Mouse (Mus musculus) heart, embryonic 16.5 days (tissue): ENCODE measurements around the gene Slc25a51. TPM values are rescaled to one million over a fixed set of nuclear protein-coding genes. Genes with fewer than 3 reads are reported as not detected.

ENCODE experiments used
- ATAC-seq: fragments of 200-750 bp; cut with Nextera tagmentation; replicated peaks from 2 replicates; pipeline ENCODE4 v1.8.0; 2017; ENCODE audit warnings: moderate number of reproducible peaks; ENCODE audit not compliant: insufficient read depth, low FRiP score; ENCODE audit errors: extremely low read depth
- H3K27ac ChIP-seq: fragments of 300-500 bp; sonication (generic); 2 replicates; pipeline ENCODE4 v1.5.1; 2014; ENCODE audit warnings: mild to moderate bottlenecking, low read length, control low read depth, moderate library complexity
- H3K27me3 ChIP-seq: fragments of 300-500 bp; sonication (generic); 2 replicates; pipeline ENCODE4 v1.6.1; 2014; ENCODE audit warnings: low read length, mixed read lengths; ENCODE audit not compliant: control insufficient read depth, insufficient read depth
- H3K36me3 ChIP-seq: fragments of 300-500 bp; sonication (generic); 2 replicates; pipeline ENCODE4 v1.6.1; 2014; ENCODE audit not compliant: control insufficient read depth, insufficient read depth
- H3K4me1 ChIP-seq: fragments of 300-500 bp; sonication (generic); 2 replicates; pipeline ENCODE4 v1.6.1; 2014; ENCODE audit warnings: low read length, mixed read lengths; ENCODE audit not compliant: control insufficient read depth, insufficient read depth
- H3K4me2 ChIP-seq: fragments of 300-500 bp; sonication (generic); 2 replicates; pipeline ENCODE4 v1.6.1; 2014; ENCODE audit warnings: low read depth, mild to moderate bottlenecking, control low read depth, low read length
- H3K4me3 ChIP-seq: fragments of 300-500 bp; sonication (generic); 2 replicates; pipeline ENCODE4 v1.5.1; 2014; ENCODE audit warnings: mild to moderate bottlenecking, control low read depth, low read length
- H3K9ac ChIP-seq: fragments of 300-500 bp; sonication (generic); 2 replicates; pipeline ENCODE4 v1.6.1; 2014; ENCODE audit warnings: low read length, control low read depth
- H3K9me3 ChIP-seq: fragments of 300-500 bp; sonication (generic); replicated peaks from 2 replicates; pipeline ENCODE4 v1.6.1; 2016; ENCODE audit warnings: low read length; ENCODE audit not compliant: control insufficient read depth
- WGBS: fragments of 180-500 bp; shearing (Covaris S2); extraction: QIAGEN DNeasy Blood & Tissue Kit; methylation state at CpG from one replicate; pipeline ENCODE4 v1.1.7; 2014; 5-methylcytosine and 5-hydroxymethylcytosine counted together
- polyA plus RNA-seq: library from polyadenylated mRNA; unstranded; fragments of >200 nt; fragmentation: Nextera tagmentation; extraction: Ambion mirVana; gene quantifications from 2 replicates; pipeline ENCODE4 v1.2.1, GENCODE M21; 2015

Gene Slc25a51
- polyA plus RNA-seq, 1 experiment from 2014 or later: 75.9 TPM

DNA sequence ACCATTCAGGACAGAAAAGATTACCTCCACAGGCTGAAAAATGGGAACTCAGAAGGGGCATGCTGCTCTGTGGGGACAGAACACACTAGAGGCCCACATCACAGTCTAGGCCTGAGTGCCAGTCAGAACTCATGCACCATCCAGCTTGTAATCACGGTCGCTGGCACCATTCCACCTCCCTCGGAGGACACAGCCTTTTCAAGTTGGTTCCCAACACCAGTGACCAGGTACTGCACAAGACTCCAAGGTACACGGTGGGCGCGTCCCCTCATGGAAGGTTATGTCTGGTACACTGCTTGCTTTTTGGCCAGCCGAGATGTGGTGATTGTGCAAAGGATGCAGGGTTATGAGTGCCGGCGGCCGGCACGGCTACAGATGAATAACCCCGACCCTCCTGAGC lies 25.5 kb upstream of the Slc25a51 start:
- H3K9ac ChIP-seq: no peak overlapping the region
- H3K36me3 ChIP-seq: no peaks in the 10 kb centered on the region
- peaks cover 28% of the 10 kb centered on the region for H3K4me1 ChIP-seq
- no peak overlapping the region for H3K4me3 ChIP-seq
- 84% methylated on average over 12 of the region's 12 CpGs for WGBS
- no peak overlapping the region for H3K4me2 ChIP-seq
- no peak overlapping the region for H3K27ac ChIP-seq
- no peaks in the 10 kb centered on the region for H3K9me3 ChIP-seq
- ATAC-seq: no peak
- no peaks in the 10 kb centered on the region for H3K27me3 ChIP-seq

DNA sequence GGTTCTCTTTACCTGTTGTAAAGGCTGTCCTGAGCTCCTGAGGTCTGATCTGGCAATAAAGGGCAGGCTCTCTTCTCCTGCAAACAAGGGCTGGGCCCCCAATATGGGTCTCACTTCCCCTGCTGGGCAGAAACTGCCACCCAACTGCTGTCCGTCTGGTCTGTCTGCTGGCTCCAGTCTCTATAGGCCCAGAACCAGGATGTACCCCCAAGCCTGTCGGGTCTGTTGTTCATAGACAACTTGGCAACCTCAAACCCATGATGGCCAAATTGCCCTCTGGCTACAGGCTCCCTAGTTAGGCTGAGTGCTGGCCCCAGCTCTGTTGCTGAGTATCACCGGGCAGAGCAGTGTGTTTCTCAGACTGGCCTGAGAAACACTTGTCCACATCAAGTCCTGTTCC lies 23.2 kb upstream of the Slc25a51 start:
- WGBS: 83% methylated on average over 3 of the region's 3 CpGs
- H3K27ac ChIP-seq: no peak overlapping the region
- ATAC-seq: no peak
- no peak overlapping the region for H3K4me2 ChIP-seq
- no peak overlapping the region for H3K9ac ChIP-seq
- H3K36me3 ChIP-seq: no peaks in the 10 kb centered on the region
- H3K9me3 ChIP-seq: no peaks in the 10 kb centered on the region
- no peaks in the 10 kb centered on the region for H3K27me3 ChIP-seq
- peaks cover 28% of the 10 kb centered on the region for H3K4me1 ChIP-seq
- no peak overlapping the region for H3K4me3 ChIP-seq

DNA sequence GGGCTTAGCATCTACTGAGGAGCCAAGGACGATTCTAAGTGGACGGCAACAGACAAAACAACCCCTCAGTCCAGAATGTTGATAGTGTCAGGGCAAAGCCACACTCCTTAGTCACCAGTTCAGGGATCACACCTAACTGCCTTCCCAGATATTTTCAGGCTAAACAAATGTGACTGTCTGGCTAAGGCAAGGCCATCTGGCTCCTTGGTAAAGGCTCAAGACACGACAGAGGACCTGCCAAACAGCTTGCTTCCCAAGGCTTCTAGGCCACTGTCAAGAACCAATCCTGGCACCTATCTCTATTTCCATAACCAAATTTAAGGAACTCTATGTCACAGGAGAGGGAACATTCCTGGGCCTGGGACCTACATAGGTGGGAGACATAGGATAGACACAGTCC lies 22.8 kb upstream of the Slc25a51 start:
- H3K27ac ChIP-seq: no peak overlapping the region
- peaks cover 24% of the 10 kb centered on the region for H3K4me1 ChIP-seq
- no peak overlapping the region for H3K9ac ChIP-seq
- H3K4me3 ChIP-seq: no peak overlapping the region
- H3K36me3 ChIP-seq: no peaks in the 10 kb centered on the region
- H3K9me3 ChIP-seq: no peaks in the 10 kb centered on the region
- ATAC-seq: no peak
- no peak overlapping the region for H3K4me2 ChIP-seq
- 82% methylated on average over 3 of the region's 3 CpGs for WGBS
- H3K27me3 ChIP-seq: no peaks in the 10 kb centered on the region

DNA sequence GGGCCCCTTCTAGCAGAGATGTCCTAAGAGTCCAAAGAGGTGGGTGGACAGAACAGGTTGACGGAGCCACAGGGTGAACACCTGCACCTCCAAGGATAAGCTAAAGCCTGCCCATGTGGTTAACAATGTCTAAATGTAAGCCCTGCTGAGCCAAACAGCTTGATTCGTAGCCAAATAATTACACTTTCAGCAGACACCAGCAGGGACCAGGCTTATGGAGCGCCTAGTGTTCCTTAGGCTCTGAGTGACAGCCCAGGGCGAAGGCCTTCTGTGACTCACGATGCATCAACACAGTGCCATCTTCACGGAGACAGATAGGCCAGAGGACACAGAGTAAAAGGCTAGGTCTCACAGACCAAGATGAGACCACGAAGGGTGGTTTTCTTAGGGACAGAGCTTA lies 20.9 kb upstream of the Slc25a51 start:
- H3K9me3 ChIP-seq: no peaks in the 10 kb centered on the region
- WGBS: 83% methylated on average over 7 of the region's 7 CpGs
- H3K27me3 ChIP-seq: no peaks in the 10 kb centered on the region
- H3K4me2 ChIP-seq: no peak overlapping the region
- no peak overlapping the region for H3K9ac ChIP-seq
- no peak overlapping the region for H3K4me3 ChIP-seq
- no peak for ATAC-seq
- no peak overlapping the region for H3K27ac ChIP-seq
- no peaks in the 10 kb centered on the region for H3K36me3 ChIP-seq
- peaks cover 6% of the 10 kb centered on the region for H3K4me1 ChIP-seq

DNA sequence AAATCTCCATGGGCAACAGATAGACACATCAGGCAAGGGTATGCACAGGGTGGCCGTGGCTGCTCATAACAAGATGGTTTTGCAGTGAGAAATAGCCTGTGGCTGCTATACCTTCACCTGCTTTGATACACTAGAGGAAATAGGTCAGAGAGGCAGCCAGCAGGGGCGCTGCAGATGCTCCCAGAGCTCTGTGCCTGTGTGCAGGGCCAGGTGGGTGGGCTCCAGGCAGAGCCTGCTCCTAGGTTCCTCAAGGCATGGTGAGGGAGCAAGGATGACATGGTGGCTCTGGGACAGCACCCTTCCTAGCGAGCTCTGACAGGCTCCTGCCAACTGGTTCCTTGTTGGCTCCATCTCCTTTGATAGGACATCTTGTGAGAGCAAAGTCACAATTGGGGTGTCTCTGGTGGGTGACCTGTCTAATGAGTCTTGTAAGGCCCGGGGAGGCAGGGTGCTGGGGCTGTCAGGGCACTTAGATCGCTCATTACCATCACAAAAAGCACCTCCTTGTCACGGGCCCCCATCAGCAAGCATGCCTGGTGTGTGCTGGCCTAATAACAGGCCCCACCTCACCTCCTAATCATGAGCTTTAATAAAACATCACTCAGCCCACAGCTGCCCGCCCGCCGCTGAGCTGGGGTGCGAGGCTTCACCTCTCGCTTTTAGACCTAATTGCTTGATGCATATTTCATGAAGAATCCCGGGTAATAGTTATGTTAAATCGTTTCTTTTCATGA lies 18.3 kb upstream of the Slc25a51 start:
- Histone ChIP-seq H3K4me2 (no peak overlapping the region), H3K4me1 (peaks cover 14% of the 10 kb centered on the region), H3K9ac (no peak overlapping the region), H3K9me3 (no peaks in the 10 kb centered on the region), H3K36me3 (peaks cover 6% of the 10 kb centered on the region; the same call in 1 of the 2 replicates), H3K27me3 (no peaks in the 10 kb centered on the region), H3K27ac (no peak overlapping the region), H3K4me3 (no peak overlapping the region)
- WGBS: 77% methylated on average over 13 of the region's 13 CpGs
- ATAC-seq: no peak

DNA sequence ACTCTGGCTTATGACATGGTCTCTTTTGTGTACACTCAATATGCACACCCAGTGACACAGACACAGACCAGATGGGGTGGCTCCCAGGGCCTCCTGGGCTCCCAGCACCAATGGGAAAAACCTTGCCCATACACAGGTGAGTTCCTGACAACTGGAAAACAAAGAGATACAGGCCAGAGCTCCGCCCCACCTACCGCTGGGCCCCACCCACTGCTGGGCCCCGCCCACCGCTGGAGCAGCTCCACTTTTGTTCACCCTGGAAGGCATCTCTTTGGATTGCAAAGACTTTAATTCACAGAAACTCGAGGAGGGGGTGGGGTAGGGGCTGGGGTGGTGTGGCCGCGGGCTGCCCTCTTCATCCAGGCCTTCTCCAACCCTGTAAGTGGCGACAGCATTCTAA lies 14.8 kb upstream of the Slc25a51 start:
- Histone ChIP-seq H3K27ac (peak overlapping the region; percentile 10), H3K9me3 (no peaks in the 10 kb centered on the region), H3K4me2 (no peak overlapping the region), H3K4me1 (peaks cover 28% of the 10 kb centered on the region), H3K27me3 (no peaks in the 10 kb centered on the region), H3K4me3 (no peak overlapping the region), H3K9ac (no peak overlapping the region), H3K36me3 (peaks cover 6% of the 10 kb centered on the region; the same call in 1 of the 2 replicates)
- ATAC-seq: no peak
- 37% methylated on average over 8 of the region's 8 CpGs for WGBS

DNA sequence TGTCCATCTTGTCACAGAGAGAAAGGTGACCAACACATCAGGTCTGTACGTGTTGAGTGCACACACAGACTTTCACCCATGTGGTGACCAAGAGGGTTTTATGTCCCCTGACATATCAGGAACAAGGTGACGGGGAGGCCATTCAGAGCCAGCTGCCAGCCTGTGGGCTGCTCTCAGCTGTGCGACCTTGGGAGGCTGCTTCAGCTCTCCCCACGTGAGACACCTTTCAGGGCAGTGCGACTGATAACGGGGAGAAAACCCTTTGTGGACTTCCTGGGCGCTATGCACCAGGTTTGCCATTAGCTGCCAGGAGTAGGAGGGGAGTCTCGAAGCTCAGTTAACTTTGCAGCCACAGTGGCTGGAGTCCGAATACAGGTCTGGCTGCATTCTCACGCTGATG lies 14.1 kb upstream of the Slc25a51 start:
- peaks cover 30% of the 10 kb centered on the region for H3K4me1 ChIP-seq
- ATAC-seq: no peak
- peaks cover 6% of the 10 kb centered on the region; the same call in 1 of the 2 replicates for H3K36me3 ChIP-seq
- no peak overlapping the region for H3K9ac ChIP-seq
- H3K4me3 ChIP-seq: no peak overlapping the region
- no peaks in the 10 kb centered on the region for H3K9me3 ChIP-seq
- no peaks in the 10 kb centered on the region for H3K27me3 ChIP-seq
- no peak overlapping the region for H3K4me2 ChIP-seq
- WGBS: 52% methylated on average over 10 of the region's 10 CpGs
- H3K27ac ChIP-seq: peak overlapping the region; percentile 25

DNA sequence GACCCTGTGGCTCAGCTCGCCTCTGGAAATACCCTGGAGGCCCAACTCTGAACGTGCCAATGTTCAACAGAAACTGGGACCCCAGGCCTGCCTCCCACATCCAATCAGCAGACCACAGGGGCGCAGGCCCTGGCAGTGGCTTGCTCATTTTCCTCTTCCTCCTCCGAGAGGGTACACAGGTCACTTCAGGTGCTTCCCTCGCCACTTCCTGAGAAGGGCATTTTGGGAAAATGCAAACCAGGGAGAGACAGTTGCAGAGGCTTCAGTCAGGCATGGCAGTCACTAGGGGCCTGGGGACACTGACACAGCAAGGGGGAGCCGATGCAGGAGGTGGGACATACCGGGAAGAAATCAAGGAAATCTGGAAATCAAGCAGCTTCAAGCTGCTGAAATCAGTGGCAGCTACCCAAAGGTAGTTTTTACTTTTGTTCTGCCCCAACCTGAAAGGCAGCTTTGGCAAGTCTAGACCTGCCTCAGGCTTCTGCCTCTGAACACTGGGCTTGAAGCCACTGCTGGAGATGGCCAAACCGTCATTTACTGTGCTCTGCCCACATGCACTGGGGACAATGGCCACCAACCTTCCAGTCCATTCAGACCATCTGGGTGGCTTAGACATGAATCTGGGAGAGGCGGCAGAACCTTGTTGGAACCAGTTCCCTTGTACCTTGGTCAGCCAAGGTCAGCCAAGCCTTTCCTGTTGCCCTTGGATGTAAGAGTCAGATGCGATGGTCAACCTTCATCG lies 13.1 kb upstream of the Slc25a51 start:
- no peaks in the 10 kb centered on the region for H3K9me3 ChIP-seq
- H3K4me1 ChIP-seq: peaks cover 30% of the 10 kb centered on the region
- H3K4me3 ChIP-seq: no peak overlapping the region
- H3K27me3 ChIP-seq: no peaks in the 10 kb centered on the region
- H3K27ac ChIP-seq: peak overlapping the region; percentile 19
- no peak for ATAC-seq
- peak overlapping the region; percentile 0; the same call in 1 of the 2 replicates for H3K9ac ChIP-seq
- no peak overlapping the region for H3K4me2 ChIP-seq
- peaks cover 6% of the 10 kb centered on the region; the same call in 1 of the 2 replicates for H3K36me3 ChIP-seq
- 74% methylated on average over 11 of the region's 11 CpGs for WGBS

DNA sequence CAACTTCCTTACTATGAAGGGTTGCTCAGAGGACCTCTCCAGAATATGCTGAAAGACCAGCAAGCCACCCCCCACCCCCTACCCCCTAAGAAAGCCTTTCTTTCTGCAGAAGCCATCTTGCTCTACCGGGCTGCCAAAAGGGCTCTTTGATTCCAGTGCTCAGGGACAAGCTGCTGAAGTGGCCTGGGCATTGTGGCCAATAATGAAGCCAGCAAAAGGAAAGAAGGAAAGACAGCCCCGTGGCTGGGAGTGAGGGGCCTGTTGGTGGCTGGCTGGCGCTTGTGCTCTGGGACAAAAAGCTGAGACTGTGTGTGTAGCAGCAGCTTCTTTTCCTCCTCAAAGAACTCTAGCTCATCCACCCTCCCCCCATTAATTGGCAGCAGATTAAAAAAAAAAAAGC lies 12.2 kb upstream of the Slc25a51 start:
- ATAC-seq: no peak
- H3K4me1 ChIP-seq: peaks cover 30% of the 10 kb centered on the region
- WGBS: 65% methylated on average over 3 of the region's 3 CpGs

More for the DNA sequence above, 12.2 kb upstream of the Slc25a51 start:
- no peak overlapping the region for H3K9ac ChIP-seq
- no peak overlapping the region for H3K4me2 ChIP-seq
- no peaks in the 10 kb centered on the region for H3K9me3 ChIP-seq
- H3K4me3 ChIP-seq: no peak overlapping the region
- peak overlapping the region; percentile 51 for H3K27ac ChIP-seq
- H3K27me3 ChIP-seq: no peaks in the 10 kb centered on the region
- H3K36me3 ChIP-seq: peaks cover 6% of the 10 kb centered on the region; the same call in 1 of the 2 replicates
